Mouse (Mus musculus) A20 (cell line): ENCODE measurements at regions not wholly inside any gene's neighbourhood (a gene's known extent, or its start where the extent isn't known, plus 50 kb on each side); places are given as distances from the start of the nearest gene placed in this dataset.

Source experiments
- DNase-seq: peaks from one replicate; pipeline ENCODE4 v3.0.0-alpha.2; 2011; ENCODE audit warnings: low read depth, low spot score

DNA sequence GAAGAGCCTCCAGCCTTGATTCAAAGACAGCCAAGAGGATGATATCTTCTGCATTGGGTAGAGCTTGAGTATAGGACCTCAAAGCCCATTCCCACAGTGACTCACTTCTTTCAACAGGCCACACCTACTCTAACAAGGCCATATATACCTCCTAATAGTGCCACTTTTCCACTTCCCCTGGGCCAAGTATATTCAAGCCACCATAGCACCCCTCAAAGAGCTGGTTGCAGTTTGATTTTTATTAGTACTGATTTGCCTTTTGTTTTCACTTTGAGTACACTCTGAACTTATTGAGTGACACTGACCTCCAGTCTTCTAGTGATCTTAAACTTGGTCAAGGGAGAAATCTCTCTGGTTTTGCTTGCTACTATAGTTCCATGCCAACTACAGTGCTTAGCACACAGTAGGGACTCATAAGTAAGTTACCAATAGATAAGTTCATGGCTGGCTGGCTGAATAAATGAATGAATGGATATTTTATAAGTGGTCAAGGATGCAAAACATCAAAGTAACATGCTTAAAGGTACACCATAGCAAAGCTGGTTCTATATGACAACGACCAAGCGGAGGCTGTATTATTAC, 64.5 kb upstream of the Lmo2 start:
- DNase-seq, result peak; percentile 65

DNA sequence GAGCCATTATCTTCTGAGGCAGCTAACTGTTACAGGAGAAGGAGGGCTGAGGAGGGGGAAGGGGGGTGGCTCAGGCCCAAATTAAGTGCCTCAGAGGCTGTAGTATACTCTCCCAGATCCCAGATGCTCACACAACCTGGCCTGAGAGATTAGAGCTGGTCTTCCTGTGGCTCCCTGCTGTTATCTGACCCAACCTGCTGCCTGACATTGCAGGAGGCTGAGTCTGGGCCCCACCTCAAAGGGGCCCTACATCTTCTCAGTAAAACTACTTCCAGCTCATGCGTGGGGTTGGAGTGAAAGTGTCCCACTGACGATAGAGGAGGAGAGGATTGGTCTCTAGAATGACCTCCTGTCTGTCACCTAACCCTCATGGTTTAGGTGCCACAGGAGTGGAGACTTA, 64.0 kb upstream of the Lmo2 start:
- peak; percentile 43 for DNase-seq

DNA sequence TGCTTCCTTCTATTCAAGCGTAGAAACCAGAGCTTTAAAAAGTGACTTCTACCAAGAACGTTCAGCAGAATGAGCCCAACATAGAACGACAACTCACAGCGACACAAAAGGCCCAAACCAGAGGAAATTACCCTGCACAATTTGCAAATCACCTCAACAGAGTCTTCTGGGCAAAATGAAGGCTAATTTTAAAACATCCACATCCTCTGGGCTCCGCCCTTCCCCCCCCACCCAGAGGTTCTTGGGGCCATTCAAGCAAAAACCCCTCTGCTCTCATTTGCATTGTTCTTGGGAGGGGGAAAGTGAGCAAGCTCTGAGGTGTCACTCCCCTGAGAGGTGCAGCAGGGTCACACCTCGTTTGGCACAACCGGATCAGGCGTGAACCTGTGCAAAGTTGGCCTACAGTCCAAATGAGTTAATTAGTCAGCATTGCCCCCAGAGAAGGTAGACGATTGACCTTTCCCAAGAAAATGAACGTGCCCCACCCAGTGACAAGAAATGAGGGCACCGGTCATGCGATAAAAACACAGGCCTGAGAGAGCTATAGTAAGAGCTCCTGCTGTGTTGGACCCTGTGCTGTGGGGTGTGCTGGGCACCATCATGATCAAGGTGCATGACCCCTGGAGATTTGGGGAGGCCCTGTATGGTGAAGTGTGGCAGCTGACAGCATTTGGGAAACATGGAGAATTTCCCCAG, 62.7 kb upstream of the Lmo2 start:
- DNase-seq, result peak; percentile 88

DNA sequence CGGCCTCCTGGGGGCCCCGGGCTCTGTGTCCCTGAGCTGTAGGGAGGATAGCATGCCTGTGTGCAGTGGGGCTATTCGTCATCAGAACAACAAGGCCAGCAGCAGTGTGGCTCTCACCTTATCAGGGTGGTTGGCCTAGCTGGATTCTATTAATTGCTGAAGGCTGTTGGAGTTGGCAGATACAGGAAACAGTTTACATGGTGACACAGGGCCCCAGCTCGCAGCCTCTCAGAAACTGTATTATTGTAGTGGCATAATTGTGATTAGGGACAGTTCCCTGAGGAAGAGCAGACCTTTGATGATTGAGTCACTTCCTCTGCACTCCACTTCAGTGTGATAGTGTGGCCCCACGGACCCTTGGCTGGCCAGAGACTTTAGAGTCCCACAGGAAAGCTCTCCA, 61.6 kb upstream of the Lmo2 start:
- peak; percentile 43 for DNase-seq

DNA sequence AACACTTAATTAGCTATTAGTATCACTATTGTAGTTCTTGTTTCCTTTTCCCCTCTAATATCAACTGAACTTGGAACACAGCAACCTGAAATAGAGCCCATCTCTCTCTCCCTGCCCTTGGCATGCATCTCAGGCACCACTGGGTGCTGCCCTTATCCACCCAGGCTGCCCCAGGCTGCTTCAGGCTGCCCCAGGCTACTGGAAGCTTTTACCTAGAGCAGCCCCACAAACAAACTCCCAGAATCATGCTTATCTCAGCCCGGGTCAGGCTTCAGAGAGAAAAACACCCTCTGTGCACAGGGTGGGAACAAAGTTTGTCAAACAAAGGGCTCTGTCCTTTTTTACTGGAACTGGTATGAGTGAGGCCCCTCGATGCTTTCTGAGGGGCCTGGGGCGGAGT, 61.0 kb upstream of the Lmo2 start:
- DNase-seq, result peak; percentile 28

DNA sequence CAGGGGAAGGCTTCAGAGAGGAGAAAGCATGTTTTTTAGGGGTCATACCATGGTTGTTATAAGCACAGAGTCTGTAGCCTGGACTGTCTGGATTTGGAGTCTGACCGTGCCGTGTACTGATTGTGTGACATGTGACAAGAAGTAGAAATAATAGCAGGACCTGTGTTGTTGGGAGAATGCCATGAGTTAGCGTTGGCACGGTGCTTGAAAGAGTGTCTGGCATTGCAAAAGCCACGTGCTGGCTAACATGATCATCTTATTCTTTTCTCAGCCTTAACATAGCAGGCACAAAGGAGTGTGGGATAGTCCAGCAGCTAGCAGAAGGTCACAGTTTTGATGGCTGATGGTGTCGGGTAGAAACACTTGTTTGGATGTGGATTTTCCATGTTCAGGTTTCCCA, 58.1 kb upstream of the Lmo2 start:
- DNase-seq, result no peak

DNA sequence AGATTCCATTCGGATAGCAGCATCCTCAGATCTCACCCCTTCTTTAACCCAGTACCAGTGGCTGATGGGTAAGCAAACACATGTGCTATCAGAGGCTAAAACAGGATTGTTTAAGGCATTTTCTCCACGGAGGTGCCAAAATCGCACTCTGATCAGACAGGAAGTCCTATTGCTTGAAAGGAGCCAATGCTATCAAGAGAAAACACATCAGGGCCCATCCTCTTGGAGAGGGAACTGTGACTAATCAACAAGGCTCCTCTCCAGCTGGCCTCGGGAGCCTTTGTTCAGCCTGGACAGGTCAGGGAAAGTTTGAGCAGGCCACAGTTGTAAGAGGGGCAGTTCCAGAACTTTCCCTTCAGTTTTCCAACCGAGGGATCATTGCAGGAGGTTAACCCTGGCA, 57.4 kb upstream of the Lmo2 start:
- no peak for DNase-seq

DNA sequence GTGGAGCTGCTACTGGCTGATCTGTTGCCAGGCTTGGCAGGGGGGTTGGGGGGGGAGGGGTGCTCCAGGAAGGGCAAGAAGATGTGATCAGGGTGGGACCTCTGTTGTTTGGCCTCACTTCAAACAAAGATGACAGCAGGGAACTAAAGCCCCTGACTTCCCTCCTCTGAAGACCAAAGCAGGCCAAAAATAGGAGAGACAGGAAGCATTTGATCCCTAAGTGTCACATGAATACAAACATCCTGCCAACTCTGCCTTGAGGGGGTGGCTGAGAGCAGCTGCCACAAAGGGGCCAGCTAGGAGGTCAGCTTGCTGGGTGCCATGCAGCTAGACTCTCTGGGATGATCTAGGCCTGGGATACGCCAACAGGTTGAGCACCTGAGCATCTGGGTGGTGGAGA, 56.3 kb upstream of the Lmo2 start:
- no peak for DNase-seq

DNA sequence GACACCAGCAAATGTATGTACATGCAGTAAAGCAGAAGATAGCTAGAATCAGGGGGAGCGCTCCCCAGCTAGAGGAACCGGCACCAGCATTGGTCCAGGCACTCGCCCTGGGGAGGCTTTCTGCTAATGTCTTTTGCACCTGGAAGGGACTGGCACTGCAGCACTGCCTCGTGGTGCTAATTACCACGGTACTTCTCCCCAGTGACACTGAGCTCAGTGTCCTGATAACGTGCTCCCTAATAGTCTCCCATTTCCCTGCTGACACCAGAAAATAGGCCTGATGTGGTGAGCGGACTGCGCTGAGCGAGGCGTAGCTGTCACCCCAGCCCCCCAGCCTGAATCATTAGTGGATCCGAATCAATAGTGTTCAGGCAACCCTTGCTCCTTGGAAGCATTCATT, 55.0 kb upstream of the Lmo2 start:
- no peak for DNase-seq

DNA sequence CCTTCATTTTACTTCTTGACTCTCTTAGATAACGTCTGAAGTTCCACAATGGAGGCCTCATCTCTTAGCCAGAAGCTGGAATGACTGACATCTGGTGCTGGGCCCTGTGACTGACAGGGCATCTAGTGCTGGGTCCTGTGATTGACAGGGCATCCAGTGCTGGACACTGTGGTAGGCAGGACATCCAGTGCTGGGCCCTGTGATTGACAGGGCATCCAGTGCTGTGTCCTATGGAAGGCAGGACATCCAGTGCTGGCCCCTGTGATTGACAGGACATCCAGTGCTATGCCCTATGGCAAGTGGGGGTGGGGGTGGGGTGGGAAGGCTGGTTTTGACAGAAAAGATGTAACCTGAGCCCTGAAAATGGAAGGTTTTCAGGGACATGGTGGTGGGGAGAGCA, 52.1 kb upstream of the Lmo2 start:
- no peak for DNase-seq

DNA sequence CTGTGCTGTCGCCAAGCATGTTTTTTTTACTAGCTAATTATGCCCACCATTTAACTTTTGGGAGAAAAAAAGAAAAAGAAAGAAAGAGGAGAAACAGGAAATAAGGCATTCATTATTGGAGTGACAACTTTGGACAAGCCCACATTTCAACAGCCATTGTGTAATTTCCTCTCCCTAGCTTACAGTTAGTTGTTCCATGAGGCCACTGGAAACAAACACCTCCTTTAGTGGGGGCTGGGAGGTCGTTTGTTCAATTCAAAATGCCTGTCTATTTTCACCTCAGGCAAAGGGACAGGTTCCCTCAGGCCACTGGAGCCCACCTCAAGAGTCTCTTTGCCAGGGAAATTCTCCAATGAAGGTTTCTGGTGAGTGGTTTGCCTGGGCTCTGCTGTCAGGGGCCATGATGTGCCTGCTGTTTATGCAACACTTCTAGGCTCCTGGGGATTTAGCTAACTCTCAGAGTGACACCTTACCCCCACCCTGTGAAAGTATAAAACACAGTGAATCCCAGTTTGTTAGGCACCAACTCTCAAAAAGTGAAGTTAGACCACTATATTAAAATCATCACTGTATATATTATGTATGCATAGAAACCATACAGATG, 51.1 kb upstream of the Lmo2 start:
- no peak for DNase-seq
